Mouse (Mus musculus): Measurements from ENCODE around the gene Sgtb.

- TF ChIP-seq POLR2A (IDR thresholded peaks at IDR 0.05; ENCODE audit: insufficient read depth, low read depth, low read length) (no peak), CTCF (IDR thresholded peaks at IDR 0.05) (no peak)
These were observed 36.1 kb downstream of the Sgtb start for GRCm38 (mm10) chr13:104145646-104146045.

Data from heart, adult 2 months (tissue).